Comparison of ENCODE assay signal across 9 mouse cellular contexts in genomic region chr4:22835381-22836123, GRCm38 (mm10).
A peak's percentile ranks its signal among the peaks of the same experiment; 100 is the strongest.
DNase-seq lines count a peak whose midpoint lies in the region; ATAC-seq lines count a peak whose summit lies in the region.
"Had no signal": no experiment of that assay in that cellular context is flagged by ENCODE, and none has a peak within 500 bp of the region (broad histone marks: within the 10 kb centered on the region; RNA-seq: fewer than 3 reads in every experiment).

No protein-coding gene starts in this region.

- peak overlapping the region; percentile 50 for H3K4me2 ChIP-seq in midbrain, embryonic 14.5 days (ENCODE audit: low read length)

- H3K4me3 ChIP-seq in hindbrain, embryonic 10.5 days: peak overlapping the region; percentile 39
- H3K4me3 ChIP-seq in midbrain, embryonic 14.5 days (replicated peaks; ENCODE audit: low read depth, low read length): peak overlapping the region; percentile 2; the same call in 1 of the 2 replicates
- H3K4me3 ChIP-seq: left cerebral cortex, adult 2 months had no signal

- no peaks in the 10 kb centered on the region for H3K36me3 ChIP-seq in hindbrain, embryonic 10.5 days
- no peaks in the 10 kb centered on the region for H3K36me3 ChIP-seq in midbrain, embryonic 14.5 days (ENCODE audit: control insufficient read depth, insufficient read depth, low read length)

- H3K9ac ChIP-seq in midbrain, embryonic 14.5 days (replicated peaks; ENCODE audit: low read length): no peak overlapping the region

- peak overlapping the region; percentile 92 for H3K27ac ChIP-seq in hindbrain, embryonic 10.5 days
- H3K27ac ChIP-seq in midbrain, embryonic 14.5 days (replicated peaks; ENCODE audit: low read depth, low read length): peak overlapping the region; percentile 49
- H3K27ac ChIP-seq: left cerebral cortex, adult 2 months had no signal

- peaks cover 62% of the 10 kb centered on the region for H3K4me1 ChIP-seq in hindbrain, embryonic 10.5 days (replicated peaks)
- H3K4me1 ChIP-seq in midbrain, embryonic 14.5 days (ENCODE audit: control insufficient read depth, insufficient read depth, low read length): peaks cover 8% of the 10 kb centered on the region

- 6% methylated on average over 9 of the region's 9 CpGs for WGBS in hindbrain, embryonic 10.5 days
- 2% methylated on average over 9 of the region's 9 CpGs for WGBS in midbrain, embryonic 14.5 days

- H3K27me3 ChIP-seq in hindbrain, embryonic 10.5 days (ENCODE audit: insufficient read depth, poor library complexity, severe bottlenecking): no peaks in the 10 kb centered on the region
- H3K27me3 ChIP-seq in midbrain, embryonic 14.5 days (ENCODE audit: control insufficient read depth, insufficient read depth, low read length): no peaks in the 10 kb centered on the region

- peak; percentile 87 for ATAC-seq in midbrain, embryonic 14.5 days (ENCODE audit: low FRiP score, low TSS enrichment)
- no peak for ATAC-seq in CD4-positive, CD25-positive, alpha-beta regulatory T cell, adult 4 months

- H3K9me3 ChIP-seq in hindbrain, embryonic 10.5 days: no peaks in the 10 kb centered on the region
- H3K9me3 ChIP-seq in midbrain, embryonic 14.5 days (ENCODE audit: control insufficient read depth, low read length): no peaks in the 10 kb centered on the region

- peak; percentile 24 to 25 for DNase-seq in cerebellum, postnatal 10 days
- DNase-seq in cerebellum, adult 9-10 months: no peak
- DNase-seq in embryo, embryonic 9.5 days (ENCODE audit: extremely low spot score): peak; percentile 71
- DNase-seq in hindbrain, embryonic 10.5 days (ENCODE audit: low spot score): peak; percentile 82
- DNase-seq in midbrain, embryonic 14.5 days: peak; percentile 79
- no peak for DNase-seq in urinary bladder, postnatal 36 days (ENCODE audit: low spot score in 2 of 2)
- DNase-seq in spleen, adult 18-20 months: no peak

Comparison
In these comparisons a context has a peak if more than half of its experiments do, and no peak if none do; other contexts are left out.
1. DNase-seq: peak in cerebellum, postnatal 10 days (2 of 2), embryo, embryonic 9.5 days (single experiment), hindbrain, embryonic 10.5 days (single experiment) and midbrain, embryonic 14.5 days (single experiment); none in cerebellum, adult 9-10 months (single experiment), urinary bladder, postnatal 36 days (0 of 2) and spleen, adult 18-20 months (0 of 2).